8 mouse cellular contexts compared by ENCODE assay signal in the genomic region with DNA sequence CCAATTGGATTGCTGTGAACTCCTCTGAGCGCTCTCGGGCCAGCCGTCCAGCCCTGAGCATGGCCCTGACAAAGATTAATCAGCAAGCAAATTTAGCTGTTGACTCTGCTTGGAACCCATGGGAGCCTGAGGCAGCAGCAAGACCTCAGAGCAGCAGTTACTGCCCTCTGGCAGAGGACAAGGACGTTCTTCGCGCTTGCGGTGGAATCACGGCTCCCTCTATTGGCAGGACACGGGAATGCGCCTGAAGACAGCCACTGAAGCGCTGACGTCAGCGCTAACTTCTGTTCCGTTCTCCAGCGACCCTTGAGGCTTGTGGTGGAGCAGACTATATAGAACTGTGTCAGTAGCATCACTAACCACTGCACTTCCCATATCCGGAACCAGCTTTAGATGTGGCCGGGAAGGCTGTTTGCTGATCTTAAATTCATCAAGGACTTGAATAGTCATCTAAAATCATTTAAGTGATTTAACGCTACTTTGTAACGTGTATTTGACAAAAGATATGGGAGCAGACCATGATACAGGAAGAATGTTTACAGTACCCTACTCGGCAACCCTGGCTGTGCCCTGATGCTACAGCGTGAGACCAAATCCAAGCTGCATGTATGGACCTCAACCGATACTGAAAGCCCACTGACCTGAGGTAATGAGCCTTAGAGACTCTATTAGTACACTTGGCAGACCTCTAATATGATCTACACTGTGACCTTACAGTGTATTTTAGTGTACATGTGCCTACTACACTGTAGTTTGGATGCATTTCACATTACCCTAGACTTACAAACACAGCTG. TPM values are rescaled to one million over a fixed set of nuclear protein-coding genes. Genes with fewer than 3 reads are reported as not detected.
DNase-seq lines count a peak whose midpoint lies in the region; ATAC-seq and TF ChIP-seq lines count a peak whose summit lies in the region.

No protein-coding gene starts in this region.

- H3K4me2 ChIP-seq in heart, embryonic 13.5 days: peak overlapping the region; percentile 53
- H3K4me2 ChIP-seq in kidney, postnatal 0 days (ENCODE audit: low read length): peak overlapping the region; percentile 36
- peak overlapping the region; percentile 31; the same call in 1 of the 2 replicates for H3K4me2 ChIP-seq in liver, embryonic 11.5 days
- H3K4me2 ChIP-seq in stomach, embryonic 15.5 days: peak overlapping the region; percentile 35

- TF ChIP-seq CTCF in bone marrow macrophage, adult 2 months (IDR thresholded peaks at IDR 0.05; ENCODE audit: low read depth, low read length): peak; percentile 98
- peak; percentile 100 for TF ChIP-seq CTCF in kidney, postnatal 0 days (IDR thresholded peaks at IDR 0.05; ENCODE audit: low read depth)

- 0 out of 2 replicates have a peak, but pooled peaks have one; percentile 54 for ATAC-seq in erythroid progenitor cell, adult 5-6 weeks (replicated peaks; ENCODE audit: low FRiP score, poor library complexity, severe bottlenecking)
- ATAC-seq in heart, embryonic 13.5 days (ENCODE audit: extremely low read depth, insufficient number of reproducible peaks, low FRiP score, low TSS enrichment): no peak
- ATAC-seq in kidney, postnatal 0 days (replicated peaks; ENCODE audit: low FRiP score, low read depth): peak; percentile 80
- peak; percentile 39 for ATAC-seq in liver, embryonic 11.5 days (replicated peaks; ENCODE audit: low FRiP score)
- ATAC-seq in stomach, embryonic 15.5 days (ENCODE audit: insufficient read depth, low FRiP score, low read depth): peak; percentile 82

- no peaks in the 10 kb centered on the region for H3K4me1 ChIP-seq in bone marrow macrophage, adult 2 months (ENCODE audit: control insufficient read depth, insufficient read depth, low read length)
- H3K4me1 ChIP-seq in heart, embryonic 13.5 days: no peaks in the 10 kb centered on the region
- H3K4me1 ChIP-seq in kidney, postnatal 0 days (replicated peaks; ENCODE audit: insufficient read depth, low read length): no peaks in the 10 kb centered on the region; the same call in 1 of the 2 replicates
- no peaks in the 10 kb centered on the region for H3K4me1 ChIP-seq in liver, embryonic 11.5 days (replicated peaks; ENCODE audit: control insufficient read depth, insufficient read depth, low read length)
- peaks cover 2% of the 10 kb centered on the region; the same call in 1 of the 2 replicates for H3K4me1 ChIP-seq in stomach, embryonic 15.5 days

- 16% methylated on average over 22 of the region's 22 CpGs for WGBS in heart, embryonic 13.5 days
- WGBS in kidney, postnatal 0 days: 17% methylated on average over 22 of the region's 22 CpGs
- 17% methylated on average over 22 of the region's 22 CpGs for WGBS in liver, embryonic 11.5 days
- WGBS in stomach, embryonic 15.5 days: 14% methylated on average over 22 of the region's 22 CpGs

- H3K36me3 ChIP-seq in heart, embryonic 13.5 days: no peaks in the 10 kb centered on the region
- H3K36me3 ChIP-seq in kidney, postnatal 0 days (ENCODE audit: insufficient read depth, low read length): no peaks in the 10 kb centered on the region
- H3K36me3 ChIP-seq in liver, embryonic 11.5 days (ENCODE audit: control insufficient read depth, insufficient read depth, low read length): no peaks in the 10 kb centered on the region
- no peaks in the 10 kb centered on the region for H3K36me3 ChIP-seq in stomach, embryonic 15.5 days

- DNase-seq in B cell, adult 2 months: peak; percentile 81
- peak; percentile 94 for DNase-seq in kidney, postnatal 0 days (ENCODE audit: low spot score)
- DNase-seq in liver, embryonic 11.5 days (ENCODE audit: low spot score): peak; percentile 69
- peak; percentile 93 for DNase-seq in neural tube, embryonic 10.5 days (ENCODE audit: extremely low spot score, low spot score)

- no peak overlapping the region for H3K9ac ChIP-seq in heart, embryonic 13.5 days
- no peak overlapping the region for H3K9ac ChIP-seq in kidney, postnatal 0 days (ENCODE audit: low read depth, low read length)
- H3K9ac ChIP-seq in liver, embryonic 11.5 days (ENCODE audit: low read depth, low read length): no peak overlapping the region
- H3K9ac ChIP-seq in stomach, embryonic 15.5 days: no peak overlapping the region

- peaks cover 12% of the 10 kb centered on the region for H3K27me3 ChIP-seq in heart, embryonic 13.5 days (replicated peaks)
- H3K27me3 ChIP-seq in kidney, postnatal 0 days (ENCODE audit: insufficient read depth, low read length): no peaks in the 10 kb centered on the region
- H3K27me3 ChIP-seq in liver, embryonic 11.5 days (replicated peaks; ENCODE audit: control insufficient read depth, insufficient read depth, low read length): 0 out of 2 replicates have a peak, but pooled peaks cover 3% of the 10 kb centered on the region
- no peaks in the 10 kb centered on the region for H3K27me3 ChIP-seq in stomach, embryonic 15.5 days (replicated peaks)

- H3K27ac ChIP-seq in bone marrow macrophage, adult 2 months (ENCODE audit: insufficient read depth, low read depth, low read length): no peak overlapping the region
- no peak overlapping the region for H3K27ac ChIP-seq in heart, embryonic 13.5 days (replicated peaks)
- H3K27ac ChIP-seq in kidney, postnatal 0 days: peak overlapping the region; percentile 48; the same call in 1 of the 2 replicates
- no peak overlapping the region for H3K27ac ChIP-seq in liver, embryonic 11.5 days (ENCODE audit: low read depth, low read length)
- H3K27ac ChIP-seq in stomach, embryonic 15.5 days: no peak overlapping the region

- TF ChIP-seq POLR2A in bone marrow macrophage, adult 2 months (IDR thresholded peaks at IDR 0.05; ENCODE audit: borderline replicate concordance, low read depth, low read length): no peak

- H3K9me3 ChIP-seq in heart, embryonic 13.5 days: no peaks in the 10 kb centered on the region
- no peaks in the 10 kb centered on the region for H3K9me3 ChIP-seq in kidney, postnatal 0 days (replicated peaks; ENCODE audit: low read length)
- H3K9me3 ChIP-seq in liver, embryonic 11.5 days (ENCODE audit: control insufficient read depth, low read length): no peaks in the 10 kb centered on the region
- no peaks in the 10 kb centered on the region for H3K9me3 ChIP-seq in stomach, embryonic 15.5 days

- no peak overlapping the region for H3K4me3 ChIP-seq in bone marrow macrophage, adult 2 months (ENCODE audit: insufficient read depth, low read length)
- H3K4me3 ChIP-seq in heart, embryonic 13.5 days: no peak overlapping the region
- H3K4me3 ChIP-seq in kidney, postnatal 0 days (replicated peaks; ENCODE audit: low read depth, low read length): no peak overlapping the region
- no peak overlapping the region for H3K4me3 ChIP-seq in liver, embryonic 11.5 days (ENCODE audit: low read depth, low read length)
- H3K4me3 ChIP-seq in stomach, embryonic 15.5 days (replicated peaks): no peak overlapping the region

RNA-seq across cellular contexts. Expression of a gene that starts 12.8 kb away (rescaled TPM):
- not detected in 2 replicates for polyA plus RNA-seq in bone marrow macrophage, adult 2 months (2012; ENCODE audit: insufficient read depth, insufficient read length, missing spikeins)
- not detected in 2 replicates for total RNA-seq in erythroid progenitor cell, adult 5-6 weeks (2015; ENCODE audit: low replicate concordance)
- not detected in 2 replicates for total RNA-seq in erythroid progenitor cell, adult 5-6 weeks (2017; ENCODE audit: low replicate concordance)
- polyA plus RNA-seq in heart, embryonic 13.5 days (2015; fragmentation: Nextera tagmentation; extraction: Ambion mirVana): 0.12 TPM in 1 of 2 replicates, not detected in the other
- 0.08 TPM in 1 of 2 replicates, not detected in the other for polyA plus RNA-seq in kidney, postnatal 0 days (2015; fragmentation: Nextera tagmentation; extraction: Ambion mirVana)
- polyA plus RNA-seq in liver, embryonic 11.5 days (2014; fragmentation: Nextera tagmentation; extraction: Ambion mirVana): 0.12 TPM in 1 of 2 replicates, not detected in the other
- polyA plus RNA-seq in stomach, embryonic 15.5 days (2015; fragmentation: Nextera tagmentation; extraction: Ambion mirVana): 0.62 and 0.69 TPM in 2 replicates
